ENCODE assay signal across 26 mouse cellular contexts in the genomic region with DNA sequence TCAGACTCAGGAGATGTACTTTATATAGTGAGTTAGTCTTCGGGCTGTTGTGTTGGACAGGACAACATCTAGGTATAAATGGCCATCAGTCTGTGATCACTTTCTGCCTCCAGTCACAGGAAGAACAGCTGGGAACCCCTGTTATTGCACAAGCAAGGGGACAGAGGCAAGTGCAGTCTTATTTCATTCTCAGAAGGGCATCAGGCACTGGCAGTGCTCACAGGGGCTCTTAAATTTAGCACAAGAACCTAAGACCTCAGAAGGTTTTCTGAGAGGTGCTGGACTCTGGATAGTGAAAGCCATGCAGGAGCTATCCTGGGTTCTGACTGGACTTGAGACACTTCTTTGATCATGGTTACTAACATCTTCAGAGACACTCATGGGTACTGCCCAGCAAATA.
"Had no signal": no experiment of that assay in that cellular context is flagged by ENCODE, and none has a peak within 500 bp of the region (broad histone marks: within the 10 kb centered on the region; RNA-seq: fewer than 3 reads in every experiment).

No protein-coding gene starts in this region.

- DNase-seq: cerebellum, adult 2 months; cerebellum, adult 8-10 months; cerebellum, adult 9-10 months; cerebellum, adult 9-11 months; cerebellum, postnatal 10 days; cerebellum, postnatal 14 days; cerebellum, postnatal 25 days; cerebellum, postnatal 36 days; embryo, embryonic 11 days; forebrain, postnatal 0 days; gastrocnemius, postnatal 10 days; gastrocnemius, postnatal 14 days; gastrocnemius, postnatal 25 days; heart, adult 11 months; heart, adult 18-20 months; heart, adult 2 months had no signal

- H3K27ac ChIP-seq: embryonic facial prominence, embryonic 10.5 days; embryonic facial prominence, embryonic 12.5 days; embryonic facial prominence, embryonic 13.5 days; embryonic facial prominence, embryonic 15.5 days; forebrain, embryonic 10.5 days; forebrain, embryonic 12.5 days; forebrain, embryonic 13.5 days; forebrain, embryonic 15.5 days; heart, adult 2 months; heart, embryonic 10.5 days had no signal

- H3K4me3 ChIP-seq: embryonic facial prominence, embryonic 10.5 days; embryonic facial prominence, embryonic 12.5 days; embryonic facial prominence, embryonic 13.5 days; embryonic facial prominence, embryonic 15.5 days; erythroblast, embryonic 14.5 days; forebrain, embryonic 10.5 days; forebrain, embryonic 12.5 days; forebrain, embryonic 13.5 days; forebrain, embryonic 15.5 days; heart, adult 2 months; heart, embryonic 10.5 days had no signal
